In the genomic region with DNA sequence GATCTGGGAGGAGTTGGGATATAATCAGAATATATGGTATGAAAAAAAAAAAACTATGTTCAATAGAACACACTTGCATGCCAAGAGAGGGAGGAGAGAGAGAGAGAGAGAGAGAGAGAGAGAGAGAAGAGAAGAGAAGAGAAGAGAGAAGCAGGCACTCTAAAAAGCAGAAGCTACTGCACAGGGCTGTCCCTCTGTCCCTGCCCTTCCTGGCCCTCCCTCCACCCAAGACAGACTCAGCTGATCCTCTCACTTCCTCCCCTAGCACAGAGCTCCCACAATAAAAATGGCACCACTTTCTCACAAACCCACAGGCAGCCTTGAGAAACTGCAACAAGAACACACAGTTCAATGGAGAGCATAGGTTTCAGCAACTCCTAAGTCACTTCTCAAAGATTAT, we compare ENCODE assay signal across 9 mouse cellular contexts. TPM values are rescaled to one million over a fixed set of nuclear protein-coding genes. Genes with fewer than 3 reads are reported as not detected.
DNase-seq lines count a peak whose midpoint lies in the region; TF ChIP-seq lines count a peak whose summit lies in the region.
"Had no signal": no experiment of that assay in that cellular context is flagged by ENCODE, and none has a peak within 500 bp of the region (broad histone marks: within the 10 kb centered on the region; RNA-seq: fewer than 3 reads in every experiment).

No protein-coding gene starts in this region.

- TF ChIP-seq CTCF in lung, adult 2 months (IDR thresholded peaks at IDR 0.05; ENCODE audit: insufficient read depth, low read length) = no peak

- peak; percentile 36 to 46 for DNase-seq in lung, adult 18-20 months
- DNase-seq in lung, adult 2 months = no peak
- DNase-seq in T-cell, adult 2 months (ENCODE audit: low spot score) = peak; percentile 25
- DNase-seq in lung, postnatal 25 days (ENCODE audit: low spot score) = peak; percentile 50
- peak; percentile 80 for DNase-seq in spleen, postnatal 36 days (ENCODE audit: low spot score in 2 of 2)
- DNase-seq in embryo, embryonic 10.5 days (ENCODE audit: low spot score) = no peak
- no peak for DNase-seq in urinary bladder, postnatal 4 days (ENCODE audit: low spot score in 2 of 2)
- DNase-seq: adrenal gland, postnatal 14 days; layer of hippocampus, postnatal 36 days had no signal

- H3K4me3 ChIP-seq in lung, adult 2 months (replicated peaks; ENCODE audit: extremely low read depth, low read depth, low read length) = no peak overlapping the region

- no peaks in the 10 kb centered on the region; the same call in 1 of the 2 replicates for H3K4me1 ChIP-seq in lung, adult 2 months (ENCODE audit: control insufficient read depth, insufficient read depth, low read length)

- TF ChIP-seq POLR2A in lung, adult 2 months (IDR thresholded peaks at IDR 0.05; ENCODE audit: borderline replicate concordance, extremely low read depth, low read depth, low read length) = no peak

RNA-seq across cellular contexts. Expression of a gene that starts 2.2 kb away (rescaled TPM):
- 12.5 and 15.9 TPM in 2 replicates for polyA plus RNA-seq in lung, adult 2 months (2012; rRNA removed)

Comparison
In these comparisons a context has a peak if more than half of its experiments do, and no peak if none do; other contexts are left out.
1. DNase-seq: peak in lung, adult 18-20 months (2 of 2), T-cell, adult 2 months (single experiment), lung, postnatal 25 days (single experiment) and spleen, postnatal 36 days (2 of 2); none in lung, adult 2 months (single experiment), embryo, embryonic 10.5 days (single experiment) and urinary bladder, postnatal 4 days (0 of 2).